Mouse (Mus musculus) lung, embryonic 14.5 days (tissue): ENCODE data around the gene Bicc1. TPM values are rescaled to one million over a fixed set of nuclear protein-coding genes. Genes with fewer than 3 reads are reported as not detected.
A peak's percentile ranks its signal among the peaks of the same experiment; 100 is the strongest.

ENCODE experiments used
- ATAC-seq: fragments of 200-750 bp; cut with Nextera tagmentation; 2 replicates; pipeline ENCODE4 v1.8.0; 2017; ENCODE audit warnings: mild to moderate bottlenecking, moderate TSS enrichment, moderate library complexity; ENCODE audit not compliant: insufficient read depth
- DNase-seq: peaks from one replicate; pipeline ENCODE4 v3.0.0-alpha.2; 2015
- H3K27ac ChIP-seq: fragments of 300-500 bp; sonication (generic); 2 replicates; pipeline ENCODE4 v1.5.1; 2014; ENCODE audit warnings: low read depth, mild to moderate bottlenecking, moderate library complexity
- H3K27me3 ChIP-seq: fragments of 300-500 bp; sonication (generic); 2 replicates; pipeline ENCODE4 v1.6.1; 2014; ENCODE audit warnings: low read length, control low read depth; ENCODE audit not compliant: insufficient read depth
- H3K36me3 ChIP-seq: fragments of 300-500 bp; sonication (generic); 2 replicates; pipeline ENCODE4 v1.6.1; 2014; ENCODE audit warnings: control low read depth; ENCODE audit not compliant: insufficient read depth
- H3K4me1 ChIP-seq: fragments of 300-500 bp; sonication (generic); 2 replicates; pipeline ENCODE4 v1.6.1; 2014; ENCODE audit warnings: antibody characterized with exemption, control low read depth; ENCODE audit not compliant: insufficient read depth
- H3K4me2 ChIP-seq: fragments of 300-500 bp; sonication (generic); 2 replicates; pipeline ENCODE4 v1.6.1; 2014; ENCODE audit warnings: mild to moderate bottlenecking
- H3K4me3 ChIP-seq: fragments of 300-500 bp; sonication (generic); 2 replicates; pipeline ENCODE4 v1.5.1; 2014; ENCODE audit warnings: low read depth, low read length
- H3K9ac ChIP-seq: fragments of 300-500 bp; sonication (generic); 2 replicates; pipeline ENCODE4 v1.6.1; 2014
- H3K9me3 ChIP-seq: fragments of 300-500 bp; sonication (generic); 2 replicates; pipeline ENCODE4 v1.6.1; 2016; ENCODE audit warnings: low read depth, low read length, control low read depth
- CTCF ChIP-seq: IDR thresholded peaks from 2 replicates; pipeline ENCODE4 v1.5.1; 2016; ENCODE audit warnings: antibody characterized with exemption, low read depth
- WGBS: fragments of 180-500 bp; shearing (Covaris S2); extraction: QIAGEN DNeasy Blood & Tissue Kit; methylation state at CpG from one replicate; pipeline ENCODE4 v1.1.7; 2014; 5-methylcytosine and 5-hydroxymethylcytosine counted together
- polyA plus RNA-seq: library from polyadenylated mRNA; unstranded; fragments of >200 nt; fragmentation: Nextera tagmentation; extraction: Ambion mirVana; gene quantifications from 2 replicates; pipeline ENCODE4 v1.2.1, GENCODE M21; 2014

The Bicc1 gene
- polyA plus RNA-seq, 1 experiment from 2014 or later, result 26.4 TPM

DNA sequence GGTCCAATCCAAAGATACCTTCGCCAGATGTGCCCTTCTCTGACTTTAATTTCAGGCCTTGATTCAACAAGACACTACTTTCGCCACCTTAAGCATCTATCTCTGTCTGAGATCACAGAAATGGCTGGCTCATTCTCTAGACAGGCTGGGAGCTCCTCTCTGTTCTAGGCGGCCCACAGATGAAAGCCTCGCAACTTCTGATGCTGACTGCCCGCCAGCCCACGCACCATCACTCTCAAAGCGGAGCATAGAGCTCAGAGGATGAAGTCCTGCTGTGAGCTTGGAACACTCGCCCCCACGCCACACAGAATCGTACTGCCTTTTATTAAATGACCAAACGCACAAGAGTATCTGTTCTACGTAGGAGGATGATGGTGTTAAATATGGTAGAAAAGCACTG, 949 bp upstream of the Bicc1 start:
- no peak overlapping the region for H3K9ac ChIP-seq
- H3K36me3 ChIP-seq, result no peaks in the 10 kb centered on the region
- H3K4me1 ChIP-seq, result no peaks in the 10 kb centered on the region
- 86% methylated on average over 12 of the region's 12 CpGs for WGBS
- no peak for DNase-seq
- 0 out of 2 replicates have a peak, but pooled peaks cover 8% of the 10 kb centered on the region for H3K27me3 ChIP-seq
- H3K27ac ChIP-seq, result no peak overlapping the region
- H3K4me3 ChIP-seq, result no peak overlapping the region
- TF ChIP-seq CTCF, result no peak
- no peak overlapping the region for H3K4me2 ChIP-seq
- ATAC-seq, result no peak
- no peaks in the 10 kb centered on the region for H3K9me3 ChIP-seq

- TF ChIP-seq CTCF, result no peak
- no peaks in the 10 kb centered on the region for H3K9me3 ChIP-seq
- H3K4me2 ChIP-seq, result peak overlapping the region; percentile 83
- peak overlapping the region; percentile 79 for H3K9ac ChIP-seq
- 0 out of 2 replicates have a peak, but pooled peaks cover 8% of the 10 kb centered on the region for H3K27me3 ChIP-seq
- H3K4me3 ChIP-seq, result peak overlapping the region; percentile 70
- H3K27ac ChIP-seq, result peak overlapping the region; percentile 80; the same call in 1 of the 2 replicates
- H3K36me3 ChIP-seq, result no peaks in the 10 kb centered on the region
- peak; percentile 81 for ATAC-seq
- DNase-seq, result peak; percentile 77
- no peaks in the 10 kb centered on the region for H3K4me1 ChIP-seq
- under 1% methylated on average over 65 of the region's 65 CpGs for WGBS
Observed at GRCm38 (mm10) chr10:71158940-71159675, 392 bp downstream of the Bicc1 start.

DNA sequence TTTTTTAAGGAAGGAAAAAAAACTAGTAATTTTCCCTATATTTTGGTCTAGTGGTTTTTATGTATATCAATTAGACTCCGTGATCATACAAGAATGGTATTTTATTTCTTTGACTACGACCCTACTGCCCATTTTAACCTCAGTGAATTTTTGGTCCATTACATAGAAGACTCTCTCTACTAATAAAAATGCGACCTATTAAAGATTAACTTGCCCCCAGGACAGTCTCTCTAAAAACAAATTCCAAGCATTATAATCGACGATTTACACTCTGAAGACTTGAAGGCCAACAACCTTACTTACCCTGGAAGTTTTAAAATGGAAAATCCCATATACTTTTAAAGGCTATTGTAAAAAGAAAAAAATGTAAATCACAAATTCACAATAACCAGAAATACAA, 2.9 kb downstream of the Bicc1 start:
- TF ChIP-seq CTCF, result no peak
- Histone ChIP-seq H3K36me3 (no peaks in the 10 kb centered on the region), H3K9me3 (no peaks in the 10 kb centered on the region; the same call in 1 of the 2 replicates), H3K4me1 (no peaks in the 10 kb centered on the region), H3K4me3 (no peak overlapping the region), H3K27ac (no peak overlapping the region), H3K27me3 (0 out of 2 replicates have a peak, but pooled peaks cover 8% of the 10 kb centered on the region), H3K9ac (no peak overlapping the region), H3K4me2 (no peak overlapping the region)
- ATAC-seq, result no peak
- WGBS, result 76% methylated on average over 5 of the region's 5 CpGs
- DNase-seq, result no peak

DNA sequence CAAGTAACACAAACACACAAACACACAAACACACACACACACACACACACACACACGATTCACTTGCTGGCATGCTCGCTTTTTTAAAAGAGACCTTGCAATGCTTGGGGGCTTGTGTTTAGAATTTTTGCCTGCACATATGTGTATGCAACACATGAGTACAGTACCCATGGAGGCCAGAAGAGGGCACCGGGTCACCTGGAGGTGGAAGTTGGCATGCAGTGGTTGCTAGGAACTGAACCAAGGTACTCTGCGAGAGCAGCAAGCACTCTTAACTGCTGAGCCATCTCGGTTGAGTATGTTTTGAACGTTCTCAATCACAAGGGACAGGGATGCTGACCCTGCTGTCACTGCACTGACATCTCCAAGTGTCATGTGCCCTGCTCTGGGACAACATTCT, 5.9 kb downstream of the Bicc1 start:
- 91% methylated on average over 6 of the region's 6 CpGs for WGBS
- Histone ChIP-seq H3K36me3 (no peaks in the 10 kb centered on the region), H3K9ac (no peak overlapping the region), H3K27me3 (no peaks in the 10 kb centered on the region), H3K4me2 (no peak overlapping the region), H3K4me1 (no peaks in the 10 kb centered on the region; the same call in 1 of the 2 replicates), H3K9me3 (no peaks in the 10 kb centered on the region; the same call in 1 of the 2 replicates), H3K27ac (no peak overlapping the region), H3K4me3 (no peak overlapping the region)
- ATAC-seq (no peak), DNase-seq (no peak)
- peak; percentile 34; the same call in 1 of the 2 replicates for TF ChIP-seq CTCF

GRCm38 (mm10) chr10:71153138-71153537, 6.4 kb downstream of the Bicc1 start:
- Histone ChIP-seq H3K4me3 (no peak overlapping the region), H3K4me1 (peaks cover 4% of the 10 kb centered on the region), H3K4me2 (no peak overlapping the region), H3K27me3 (no peaks in the 10 kb centered on the region), H3K36me3 (no peaks in the 10 kb centered on the region), H3K9me3 (no peaks in the 10 kb centered on the region; the same call in 1 of the 2 replicates), H3K9ac (no peak overlapping the region), H3K27ac (no peak overlapping the region)
- DNase-seq (no peak), ATAC-seq (no peak)
- no peak for TF ChIP-seq CTCF
- WGBS, result 81% methylated on average over 1 of the region's 1 CpGs

DNA sequence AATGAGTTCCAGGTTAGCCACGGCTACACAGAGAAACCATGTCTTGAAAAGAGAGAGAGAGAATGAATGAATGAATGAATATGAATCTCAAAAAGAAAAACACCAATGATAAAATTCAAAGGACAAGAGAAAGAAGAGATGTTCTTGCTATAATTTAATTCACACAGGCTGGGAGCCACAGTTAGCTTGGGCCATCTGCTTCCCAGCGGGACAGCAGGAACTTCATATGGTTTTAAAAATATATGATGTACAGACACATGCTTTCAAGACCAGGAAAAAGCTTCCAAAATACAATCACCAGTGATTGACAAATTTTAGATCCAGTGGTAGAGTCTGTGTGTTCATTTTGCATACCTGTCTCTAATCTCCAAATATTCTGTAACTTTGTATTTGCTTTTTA, 9.0 kb downstream of the Bicc1 start:
- 88% methylated on average over 2 of the region's 2 CpGs for WGBS

GRCm38 (mm10) chr10:71148951-71149603, 10.4 kb downstream of the Bicc1 start:
- H3K4me2 ChIP-seq, result no peak overlapping the region
- no peaks in the 10 kb centered on the region for H3K36me3 ChIP-seq
- no peak for TF ChIP-seq CTCF
- no peaks in the 10 kb centered on the region; the same call in 1 of the 2 replicates for H3K9me3 ChIP-seq
- H3K9ac ChIP-seq, result no peak overlapping the region
- H3K27ac ChIP-seq, result peak overlapping the region; percentile 64; the same call in 1 of the 2 replicates
- ATAC-seq, result peak; percentile 71
- no peaks in the 10 kb centered on the region for H3K27me3 ChIP-seq
- DNase-seq, result peak; percentile 64
- WGBS, result 25% methylated on average over 5 of the region's 5 CpGs
- H3K4me3 ChIP-seq, result no peak overlapping the region
- H3K4me1 ChIP-seq, result peaks cover 10% of the 10 kb centered on the region

More for the DNA sequence above, 9.0 kb downstream of the Bicc1 start:
- H3K9ac ChIP-seq, result no peak overlapping the region
- no peaks in the 10 kb centered on the region; the same call in 1 of the 2 replicates for H3K9me3 ChIP-seq
- H3K27ac ChIP-seq, result no peak overlapping the region
- peaks cover 10% of the 10 kb centered on the region for H3K4me1 ChIP-seq
- H3K4me3 ChIP-seq, result no peak overlapping the region
- no peaks in the 10 kb centered on the region for H3K27me3 ChIP-seq
- H3K4me2 ChIP-seq, result no peak overlapping the region
- H3K36me3 ChIP-seq, result no peaks in the 10 kb centered on the region
- no peak for DNase-seq
- no peak for ATAC-seq
- TF ChIP-seq CTCF, result no peak
